In genomic region chr10:11049361-11049760, GRCm38 (mm10) we compare ENCODE assay signal across 29 mouse cellular contexts. TPM values are rescaled to one million over a fixed set of nuclear protein-coding genes. Genes with fewer than 3 reads are reported as not detected.
A peak's percentile ranks its signal among the peaks of the same experiment; 100 is the strongest.
DNase-seq lines count a peak whose midpoint lies in the region; ATAC-seq and TF ChIP-seq lines count a peak whose summit lies in the region.
"Had no signal": no experiment of that assay in that cellular context is flagged by ENCODE, and none has a peak within 500 bp of the region (broad histone marks: within the 10 kb centered on the region; RNA-seq: fewer than 3 reads in every experiment).

No protein-coding gene starts in this region.

- H3K9me3 ChIP-seq in embryonic facial prominence, embryonic 10.5 days, result no peaks in the 10 kb centered on the region
- H3K9me3 ChIP-seq: forebrain, embryonic 10.5 days; heart, embryonic 12.5 days; kidney, embryonic 15.5 days had no signal

- TF ChIP-seq CTCF in kidney, adult 2 months (conservative IDR thresholded peaks at IDR 0.05; ENCODE audit: insufficient read depth, insufficient read length, low read depth, low read length), result no peak

- H3K4me1 ChIP-seq in kidney, adult 2 months (ENCODE audit: control insufficient read depth, insufficient read depth, low read length), result no peaks in the 10 kb centered on the region
- no peaks in the 10 kb centered on the region for H3K4me1 ChIP-seq in embryonic facial prominence, embryonic 10.5 days
- H3K4me1 ChIP-seq: forebrain, embryonic 10.5 days; heart, embryonic 12.5 days; kidney, embryonic 15.5 days had no signal

- no peak overlapping the region for H3K27ac ChIP-seq in kidney, adult 2 months (ENCODE audit: insufficient read depth, low read depth, low read length)
- no peak overlapping the region for H3K27ac ChIP-seq in embryonic facial prominence, embryonic 10.5 days (replicated peaks)
- H3K27ac ChIP-seq: forebrain, embryonic 10.5 days; gastrocnemius, adult 2 months; hindbrain, postnatal 0 days; kidney, embryonic 15.5 days; left cerebral cortex, adult 2 months; stomach, postnatal 0 days had no signal

- no peak overlapping the region for H3K4me3 ChIP-seq in kidney, adult 2 months (ENCODE audit: insufficient read depth, low read depth, low read length)
- H3K4me3 ChIP-seq in embryonic facial prominence, embryonic 10.5 days, result no peak overlapping the region
- H3K4me3 ChIP-seq: forebrain, embryonic 10.5 days; gastrocnemius, adult 2 months; heart, embryonic 12.5 days; kidney, embryonic 15.5 days; left cerebral cortex, adult 2 months had no signal

- peak; percentile 53; the same call in 1 of the 2 replicates for ATAC-seq in frontal cortex, adult (ENCODE audit: low TSS enrichment)
- ATAC-seq: hindbrain, postnatal 0 days; intestine, postnatal 0 days had no signal

- 65% methylated on average over 7 of the region's 7 CpGs for WGBS in kidney, adult 2 months
- WGBS in embryonic facial prominence, embryonic 10.5 days, result 84% methylated on average over 7 of the region's 7 CpGs

- H3K27me3 ChIP-seq in kidney, adult 2 months (replicated peaks; ENCODE audit: control insufficient read depth, insufficient read depth, low read length), result no peaks in the 10 kb centered on the region
- no peaks in the 10 kb centered on the region for H3K27me3 ChIP-seq in embryonic facial prominence, embryonic 10.5 days (replicated peaks; ENCODE audit: low read depth, poor library complexity, severe bottlenecking)
- H3K27me3 ChIP-seq: heart, embryonic 12.5 days; kidney, embryonic 15.5 days had no signal

- TF ChIP-seq POLR2A in kidney, adult 2 months (IDR thresholded peaks at IDR 0.05; ENCODE audit: low read depth, low read length), result no peak

- no peaks in the 10 kb centered on the region for H3K36me3 ChIP-seq in kidney, adult 2 months (ENCODE audit: control insufficient read depth, insufficient read depth, low read length)
- H3K36me3 ChIP-seq in embryonic facial prominence, embryonic 10.5 days (replicated peaks), result no peaks in the 10 kb centered on the region
- H3K36me3 ChIP-seq: forebrain, embryonic 10.5 days; heart, embryonic 12.5 days; kidney, embryonic 15.5 days had no signal

- DNase-seq in frontal cortex, postnatal 36 days (ENCODE audit: low spot score in 2 of 2), result no peak
- DNase-seq in cerebellum, adult 9-10 months, result peak; percentile 72
- peak; percentile 36 to 44 for DNase-seq in cerebellum, postnatal 25 days
- DNase-seq in layer of hippocampus, adult 9-11 months, result peak; percentile 78
- DNase-seq in kidney, adult 2 months, result no peak
- DNase-seq in embryonic facial prominence, embryonic 10.5 days (ENCODE audit: low spot score), result no peak
- no peak for DNase-seq in heart, adult 11 months
- DNase-seq: adrenal gland, adult 2 months; gastrocnemius, adult 2 months; heart, adult 18-20 months; heart, postnatal 10 days; kidney, postnatal 36 days; lung, postnatal 4 days; midbrain, embryonic 14.5 days had no signal

RNA-seq across cellular contexts. Expression of gene Grm1, which starts 32.8 kb away (rescaled TPM):
- polyA plus RNA-seq in kidney, adult 2 months (2012; rRNA removed), result not detected in 2 replicates
- polyA plus RNA-seq in embryonic facial prominence, embryonic 10.5 days (2016; fragmentation: Nextera tagmentation; extraction: Ambion mirVana), result not detected in 2 replicates
- polyA plus RNA-seq: adrenal gland, adult 2 months; C2C12; hindbrain, embryonic 11.5 days; intestine, postnatal 0 days; liver, adult 2 months; liver, embryonic 16.5 days; neural tube, embryonic 11.5 days; small intestine, adult 2 months; stomach, postnatal 0 days; thymus, postnatal 0 days had no signal

Comparison
In these comparisons a context has a peak if more than half of its experiments do, and no peak if none do; other contexts are left out.
1. DNase-seq: peak in cerebellum, adult 9-10 months (single experiment), cerebellum, postnatal 25 days (2 of 2) and layer of hippocampus, adult 9-11 months (single experiment); none in frontal cortex, postnatal 36 days (0 of 2), kidney, adult 2 months (single experiment), embryonic facial prominence, embryonic 10.5 days (single experiment) and heart, adult 11 months (single experiment).